Mouse (Mus musculus): Measurements from ENCODE around the gene Synj2.

DNA sequence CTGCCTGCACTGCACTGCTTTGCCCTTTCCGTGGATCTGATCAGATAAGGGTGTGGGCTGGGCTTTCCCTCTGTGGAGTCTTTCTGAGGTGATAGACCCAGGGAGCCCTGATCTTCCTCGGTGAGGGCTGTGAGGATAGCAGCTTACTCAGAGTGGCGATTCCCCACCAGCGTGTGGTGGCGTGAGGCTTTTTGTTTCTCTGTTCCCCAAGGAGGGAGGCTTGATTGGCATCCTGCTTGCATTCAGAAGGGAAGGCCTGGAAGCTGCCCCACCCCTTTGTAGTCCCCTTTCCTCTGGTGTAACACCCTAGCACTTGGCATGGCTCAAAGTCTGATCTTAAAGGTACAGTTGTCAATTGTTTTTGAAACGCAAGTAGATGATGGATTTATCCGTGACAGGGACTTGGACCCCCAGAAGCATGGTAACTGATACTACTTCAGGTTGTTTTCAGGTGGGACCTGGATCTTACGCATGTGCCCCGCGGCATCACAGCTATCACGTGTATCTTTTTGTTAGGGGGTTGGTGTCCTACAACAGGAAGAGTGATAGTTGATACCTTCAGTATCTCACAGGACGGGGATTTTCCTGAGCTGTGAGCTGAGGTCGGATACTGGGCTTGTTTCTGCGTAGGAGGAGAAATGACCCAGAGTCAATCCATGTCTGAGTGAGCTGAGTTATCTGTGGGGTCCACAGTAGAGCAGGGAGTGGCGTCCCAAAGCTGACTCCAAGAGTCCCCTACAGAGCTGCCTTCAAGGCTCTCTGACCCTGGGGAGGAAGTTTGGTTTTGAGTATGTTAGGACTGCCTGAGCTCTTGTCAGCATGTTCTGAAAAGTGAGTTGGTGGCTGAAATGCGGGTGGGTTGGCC, 36.2 kb downstream of the Synj2 start:
- TF ChIP-seq CTCF (IDR thresholded peaks at IDR 0.05; ENCODE audit: low read depth, low read length) (no peak), POLR2A (IDR thresholded peaks at IDR 0.05; ENCODE audit: borderline replicate concordance, low read depth, low read length) (no peak)
